Mouse (Mus musculus): ENCODE measurements around the gene Gm15013. TPM values are rescaled to one million over a fixed set of nuclear protein-coding genes. Genes with fewer than 3 reads are reported as not detected.
"Not testable (repeated sequence)": the region's sequence is repeated elsewhere in the genome, so short reads cannot be mapped to it uniquely, and the experiment has no call there.

Gene Gm15013
- not detected in 2 replicates for polyA plus RNA-seq (2012; rRNA removed)

DNA sequence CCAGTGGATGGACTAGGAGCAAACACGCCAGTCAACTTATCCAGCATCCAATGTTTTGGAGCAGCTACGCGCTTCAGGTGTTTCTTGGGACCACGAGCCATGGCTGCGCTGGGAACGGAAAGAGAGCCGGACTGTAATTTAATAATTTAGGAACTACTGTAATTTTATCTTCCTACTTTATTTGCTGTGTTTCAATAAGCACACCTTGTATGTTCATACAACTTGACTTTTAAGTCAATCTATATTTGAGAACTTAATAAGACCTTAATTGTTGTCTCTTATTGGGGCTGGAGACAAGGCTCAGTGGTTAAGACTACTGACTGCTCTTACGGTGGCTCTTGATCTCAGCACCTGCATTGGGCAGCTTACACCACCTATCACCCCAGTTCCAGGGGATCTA lies at the start of gene Gm15013:
Gene Gm15013 (minus strand): TSS at position 101 of the 400 bp plus-strand sequence.
- no peak within 1 kb of the TSS for H3K4me3 ChIP-seq (ENCODE audit: low read depth, low read length)
- no peaks in the 10 kb centered on the region for H3K27me3 ChIP-seq (ENCODE audit: control insufficient read depth, insufficient read depth, low read length)
- no peaks in the 10 kb centered on the region for H3K36me3 ChIP-seq (ENCODE audit: control insufficient read depth, insufficient read depth, low read length)
- 98% methylated on average over 8 of the region's 8 CpGs for WGBS
- TF ChIP-seq POLR2A (IDR thresholded peaks at IDR 0.05; ENCODE audit: low read depth, low read length) (no peak), CTCF (IDR thresholded peaks at IDR 0.05; ENCODE audit: extremely low read depth, insufficient read length, insufficient replicate concordance, low read depth, low read length) (no peak)
- H3K27ac ChIP-seq (ENCODE audit: insufficient read depth, low read depth, low read length) = no peak within 1 kb of the TSS
- no peaks in the 10 kb centered on the region for H3K4me1 ChIP-seq (ENCODE audit: control insufficient read depth, insufficient read depth, insufficient read length, low read length)

DNA sequence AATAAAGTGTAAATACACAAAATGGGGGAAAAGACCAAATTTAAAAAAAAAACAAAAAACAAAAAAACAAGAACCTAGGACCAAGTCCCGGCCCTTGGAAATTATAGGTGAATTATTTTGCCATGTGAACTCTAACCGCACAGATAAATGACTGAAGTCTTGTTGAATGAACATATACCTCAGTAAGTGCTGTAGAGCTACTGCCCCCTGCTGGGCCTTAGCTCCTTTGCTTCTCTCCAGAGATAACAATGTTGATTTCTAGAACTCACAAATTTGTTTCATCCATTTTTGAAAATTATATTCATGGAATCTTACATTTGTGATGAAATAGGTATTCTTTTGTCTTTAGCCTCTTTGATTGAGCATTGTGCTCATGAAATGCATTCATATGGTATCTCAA lies 48.3 kb upstream of the Gm15013 start:
- Histone ChIP-seq H3K27me3 (ENCODE audit: control insufficient read depth, insufficient read depth, low read length) (no peaks in the 10 kb centered on the region), H3K27ac (ENCODE audit: insufficient read depth, low read depth, low read length) (no peak overlapping the region), H3K36me3 (ENCODE audit: control insufficient read depth, insufficient read depth, low read length) (no peaks in the 10 kb centered on the region), H3K4me1 (ENCODE audit: control insufficient read depth, insufficient read depth, insufficient read length, low read length) (no peaks in the 10 kb centered on the region), H3K4me3 (ENCODE audit: low read depth, low read length) (no peak overlapping the region)
- no peak for TF ChIP-seq POLR2A (IDR thresholded peaks at IDR 0.05; ENCODE audit: low read depth, low read length)
- no peak for TF ChIP-seq CTCF (IDR thresholded peaks at IDR 0.05; ENCODE audit: extremely low read depth, insufficient read length, insufficient replicate concordance, low read depth, low read length)
- 46% methylated on average over 2 of the region's 2 CpGs for WGBS

DNA sequence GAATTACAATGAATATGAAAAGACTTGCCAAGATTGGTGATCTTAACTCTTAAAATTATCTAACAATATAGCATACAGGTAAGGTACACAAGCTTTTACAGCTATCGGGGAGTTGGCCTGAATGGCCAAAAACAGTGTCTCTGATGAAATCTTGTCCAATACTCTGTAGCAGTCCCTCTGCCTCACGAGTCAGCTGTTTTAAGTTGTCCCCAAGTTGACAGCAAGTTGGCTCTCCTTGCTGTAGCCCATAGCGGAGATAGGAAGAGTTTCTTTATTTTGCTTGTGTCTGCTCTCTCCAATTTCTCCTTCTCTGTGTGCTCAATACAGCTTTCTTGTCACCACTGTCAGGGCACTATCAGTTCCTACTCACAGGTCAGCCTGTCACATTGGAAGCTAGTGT lies 44.4 kb upstream of the Gm15013 start:
- H3K4me3 ChIP-seq (ENCODE audit: low read depth, low read length); H3K27ac ChIP-seq (ENCODE audit: insufficient read depth, low read depth, low read length); H3K27me3 ChIP-seq (ENCODE audit: control insufficient read depth, insufficient read depth, low read length); H3K4me1 ChIP-seq (ENCODE audit: control insufficient read depth, insufficient read depth, insufficient read length, low read length); H3K36me3 ChIP-seq (ENCODE audit: control insufficient read depth, insufficient read depth, low read length): not testable (repeated sequence)
- WGBS = 76% methylated on average over 3 of the region's 3 CpGs

DNA sequence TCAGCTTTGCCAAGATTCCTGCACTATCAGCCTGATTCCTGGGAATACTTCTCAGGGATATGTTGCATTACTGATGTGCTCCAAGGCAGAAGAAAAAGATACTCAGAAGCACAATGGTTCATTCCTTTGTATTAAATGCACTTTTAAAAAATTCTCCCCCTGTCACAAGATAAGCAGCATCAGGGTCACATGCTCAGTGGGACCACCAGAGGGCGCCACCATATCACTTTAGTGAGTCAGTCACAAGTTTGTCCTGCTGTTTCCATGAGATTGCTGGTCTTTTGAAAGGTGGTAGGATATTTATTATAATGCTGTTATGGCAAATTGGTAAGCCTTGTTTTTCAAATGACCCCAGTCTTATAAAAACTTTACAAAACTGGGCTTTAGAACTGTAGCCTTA lies 37.6 kb upstream of the Gm15013 start:
- H3K4me3 ChIP-seq (ENCODE audit: low read depth, low read length) = no peak overlapping the region
- H3K36me3 ChIP-seq (ENCODE audit: control insufficient read depth, insufficient read depth, low read length) = peaks cover 7% of the 10 kb centered on the region; the same call in 1 of the 2 replicates
- H3K27me3 ChIP-seq (ENCODE audit: control insufficient read depth, insufficient read depth, low read length) = no peaks in the 10 kb centered on the region
- TF ChIP-seq CTCF (IDR thresholded peaks at IDR 0.05; ENCODE audit: extremely low read depth, insufficient read length, insufficient replicate concordance, low read depth, low read length) (peak; percentile 48; the same call in 1 of the 2 replicates), POLR2A (IDR thresholded peaks at IDR 0.05; ENCODE audit: low read depth, low read length) (no peak)
- 0% methylated on average over 1 of the region's 1 CpGs for WGBS
- no peaks in the 10 kb centered on the region for H3K4me1 ChIP-seq (ENCODE audit: control insufficient read depth, insufficient read depth, insufficient read length, low read length)
- no peak overlapping the region for H3K27ac ChIP-seq (ENCODE audit: insufficient read depth, low read depth, low read length)

DNA sequence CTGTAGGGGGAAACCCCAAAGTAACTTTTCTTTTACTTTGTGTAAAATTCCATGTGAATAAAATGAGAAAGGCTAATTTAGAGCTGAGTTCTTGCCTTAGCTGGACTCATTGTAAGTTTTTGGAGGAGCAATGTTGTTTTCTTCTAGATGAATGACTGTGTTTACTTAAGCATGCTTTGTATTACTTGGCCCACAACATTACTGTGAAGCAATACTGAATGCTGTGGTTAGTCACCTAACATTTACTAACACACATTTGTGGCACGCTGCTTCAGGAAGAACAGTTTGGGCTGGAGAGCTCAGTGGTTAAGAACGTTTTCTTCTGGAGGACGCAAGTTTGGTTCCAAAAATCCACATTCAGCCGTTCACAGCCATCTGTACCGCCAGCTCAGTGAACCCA lies 22.8 kb upstream of the Gm15013 start:
- Histone ChIP-seq H3K27ac (ENCODE audit: insufficient read depth, low read depth, low read length) (no peak overlapping the region), H3K4me1 (ENCODE audit: control insufficient read depth, insufficient read depth, insufficient read length, low read length) (no peaks in the 10 kb centered on the region), H3K27me3 (ENCODE audit: control insufficient read depth, insufficient read depth, low read length) (no peaks in the 10 kb centered on the region), H3K4me3 (ENCODE audit: low read depth, low read length) (no peak overlapping the region), H3K36me3 (ENCODE audit: control insufficient read depth, insufficient read depth, low read length) (peaks cover 8% of the 10 kb centered on the region)
- WGBS = 88% methylated on average over 5 of the region's 5 CpGs
- TF ChIP-seq CTCF (IDR thresholded peaks at IDR 0.05; ENCODE audit: extremely low read depth, insufficient read length, insufficient replicate concordance, low read depth, low read length) (no peak), POLR2A (IDR thresholded peaks at IDR 0.05; ENCODE audit: low read depth, low read length) (no peak)

DNA sequence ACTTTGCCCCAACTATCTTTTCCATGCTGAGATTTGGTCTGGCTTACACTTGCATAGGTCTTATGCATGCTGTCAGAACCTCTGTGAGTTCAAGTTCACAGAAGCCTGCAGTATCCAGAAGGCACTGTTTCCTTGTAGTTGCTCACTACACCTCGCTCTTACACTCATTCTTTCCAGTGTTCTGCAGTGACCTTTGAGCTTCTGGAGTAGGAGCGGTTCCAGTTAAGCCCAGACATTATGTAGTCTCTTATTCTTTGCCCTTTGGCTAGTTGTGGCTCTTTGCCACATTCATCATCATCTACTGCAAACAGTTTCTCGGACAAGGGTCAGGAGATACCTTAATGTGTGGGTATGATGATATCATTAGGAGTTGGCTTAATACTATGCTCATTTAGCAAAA lies 16.3 kb upstream of the Gm15013 start:
- peak overlapping the region; percentile 86 for H3K27ac ChIP-seq (ENCODE audit: insufficient read depth, low read depth, low read length)
- H3K27me3 ChIP-seq (ENCODE audit: control insufficient read depth, insufficient read depth, low read length) = no peaks in the 10 kb centered on the region
- no peak overlapping the region for H3K4me3 ChIP-seq (ENCODE audit: low read depth, low read length)
- 36% methylated on average over 3 of the region's 3 CpGs for WGBS
- H3K36me3 ChIP-seq (ENCODE audit: control insufficient read depth, insufficient read depth, low read length) = peaks cover 11% of the 10 kb centered on the region
- no peaks in the 10 kb centered on the region for H3K4me1 ChIP-seq (ENCODE audit: control insufficient read depth, insufficient read depth, insufficient read length, low read length)
- TF ChIP-seq POLR2A (IDR thresholded peaks at IDR 0.05; ENCODE audit: low read depth, low read length) (no peak), CTCF (IDR thresholded peaks at IDR 0.05; ENCODE audit: extremely low read depth, insufficient read length, insufficient replicate concordance, low read depth, low read length) (no peak)

DNA sequence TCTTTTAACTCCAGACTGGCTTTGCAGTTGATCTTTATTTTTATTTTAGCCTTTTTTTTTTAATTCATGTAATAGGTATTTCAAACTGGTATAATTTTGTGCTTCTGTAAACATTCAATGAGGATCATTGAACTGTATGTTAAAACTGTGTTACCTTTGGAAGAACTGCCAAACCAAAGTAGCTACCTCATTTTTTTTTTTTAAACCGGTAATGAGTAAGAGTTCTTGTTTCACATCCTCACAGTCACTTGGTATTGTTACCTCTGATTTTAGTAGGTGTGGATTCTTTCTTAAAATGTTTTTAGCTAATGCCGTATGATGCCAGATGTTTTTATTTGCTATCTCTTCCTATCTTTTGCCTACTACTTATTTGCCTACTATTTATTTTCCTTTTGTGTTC lies 8.1 kb upstream of the Gm15013 start:
- WGBS = 89% methylated on average over 2 of the region's 2 CpGs
- H3K4me3 ChIP-seq (ENCODE audit: low read depth, low read length) = no peak overlapping the region
- H3K27ac ChIP-seq (ENCODE audit: insufficient read depth, low read depth, low read length) = no peak overlapping the region
- H3K4me1 ChIP-seq (ENCODE audit: control insufficient read depth, insufficient read depth, insufficient read length, low read length) = no peaks in the 10 kb centered on the region
- TF ChIP-seq POLR2A (IDR thresholded peaks at IDR 0.05; ENCODE audit: low read depth, low read length) (no peak), CTCF (IDR thresholded peaks at IDR 0.05; ENCODE audit: extremely low read depth, insufficient read length, insufficient replicate concordance, low read depth, low read length) (no peak)
- H3K27me3 ChIP-seq (ENCODE audit: control insufficient read depth, insufficient read depth, low read length) = no peaks in the 10 kb centered on the region
- peaks cover 10% of the 10 kb centered on the region; the same call in 1 of the 2 replicates for H3K36me3 ChIP-seq (ENCODE audit: control insufficient read depth, insufficient read depth, low read length)

Measured in small intestine, adult 2 months (tissue).